Mouse (Mus musculus) heart, embryonic 14.5 days (tissue): ENCODE results near the gene 4930407I10Rik. TPM values are rescaled to one million over a fixed set of nuclear protein-coding genes. Genes with fewer than 3 reads are reported as not detected.

Experiments
- ATAC-seq: fragments of 200-750 bp; cut with Nextera tagmentation; 2 replicates; pipeline ENCODE4 v1.8.0; 2017; ENCODE audit warnings: low read depth, moderate TSS enrichment; ENCODE audit not compliant: insufficient number of reproducible peaks, insufficient read depth, low FRiP score
- H3K27ac ChIP-seq, 2 experiments: fragments of 200-500 bp in 1 of 2; fragments of 300-500 bp in 1 of 2; sonication (generic) in 1 of 2; replicated peaks in 1 of 2; 2 replicates each; pipeline ENCODE4 v1.5.1; 2012 to 2014; ENCODE audit warnings: low read depth in 2 of 2, low read length in 2 of 2, control low read depth in 1 of 2, mild to moderate bottlenecking in 1 of 2, mixed read lengths in 1 of 2; ENCODE audit not compliant: control insufficient read depth in 1 of 2, insufficient read depth in 1 of 2
- H3K27me3 ChIP-seq: fragments of 300-500 bp; sonication (generic); 2 replicates; pipeline ENCODE4 v1.6.1; 2014; ENCODE audit warnings: mild to moderate bottlenecking, low read length, control low read depth; ENCODE audit not compliant: control insufficient read depth, insufficient read depth
- H3K36me3 ChIP-seq: fragments of 300-500 bp; sonication (generic); 2 replicates; pipeline ENCODE4 v1.6.1; 2014; ENCODE audit warnings: mild to moderate bottlenecking, control low read depth, low read length, mixed read lengths; ENCODE audit not compliant: control insufficient read depth, insufficient read depth
- H3K4me1 ChIP-seq, 2 experiments: fragments of 200-500 bp in 1 of 2; fragments of 300-500 bp in 1 of 2; sonication (generic) in 1 of 2; 2 replicates each; pipeline ENCODE4 v1.6.1; 2012 to 2014; ENCODE audit warnings: low read length in 2 of 2, control low read depth in 1 of 2, mixed read lengths in 1 of 2; ENCODE audit not compliant: control insufficient read depth in 2 of 2, insufficient read depth in 2 of 2
- H3K4me2 ChIP-seq: fragments of 300-500 bp; sonication (generic); 2 replicates; pipeline ENCODE4 v1.6.1; 2014; ENCODE audit warnings: mild to moderate bottlenecking, low read length
- H3K4me3 ChIP-seq, 2 experiments: fragments of 200-500 bp in 1 of 2; fragments of 300-500 bp in 1 of 2; sonication (generic) in 1 of 2; 2 replicates each; pipeline ENCODE4 v1.5.1; 2012 to 2014; ENCODE audit warnings: low read length in 2 of 2, mild to moderate bottlenecking in 2 of 2, control low read depth in 1 of 2, low read depth in 1 of 2, moderate library complexity in 1 of 2; ENCODE audit not compliant: control insufficient read depth in 1 of 2, insufficient read depth in 1 of 2
- H3K9ac ChIP-seq: fragments of 300-500 bp; sonication (generic); 2 replicates; pipeline ENCODE4 v1.6.1; 2014; ENCODE audit warnings: mild to moderate bottlenecking, low read length
- H3K9me3 ChIP-seq: fragments of 300-500 bp; sonication (generic); 2 replicates; pipeline ENCODE4 v1.6.1; 2016; ENCODE audit warnings: low read length, control low read depth; ENCODE audit not compliant: control insufficient read depth
- WGBS: fragments of 180-500 bp; shearing (Covaris S2); extraction: QIAGEN DNeasy Blood & Tissue Kit; methylation state at CpG from one replicate; pipeline ENCODE4 v1.1.7; 2014; 5-methylcytosine and 5-hydroxymethylcytosine counted together
- polyA plus RNA-seq: library from polyadenylated mRNA; unstranded; fragments of >200 nt; fragmentation: Nextera tagmentation; extraction: Ambion mirVana; gene quantifications from 2 replicates; pipeline ENCODE4 v1.2.1, GENCODE M21; 2014

4930407I10Rik gene
- polyA plus RNA-seq, 1 experiment from 2014 or later = not detected

DNA sequence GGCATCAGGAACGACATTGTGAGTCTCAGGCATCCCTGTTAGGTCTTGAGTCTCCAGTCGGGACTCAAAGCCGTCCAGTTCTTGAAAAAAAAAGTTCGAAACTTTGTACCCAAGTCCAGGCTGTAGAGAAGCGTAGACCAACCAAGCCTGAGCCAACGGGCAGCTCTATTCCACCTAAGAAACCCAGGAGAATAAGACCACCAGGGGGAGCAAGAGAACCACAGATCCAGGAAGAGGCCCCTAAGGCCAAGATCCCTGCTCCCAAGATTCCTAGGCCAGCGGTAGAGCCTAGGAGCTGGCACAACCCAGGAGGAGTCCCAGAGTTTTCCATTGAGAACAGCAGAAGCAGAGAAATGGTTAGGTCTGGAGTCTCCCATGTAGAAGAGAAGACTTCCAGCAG lies 6.6 kb downstream of the 4930407I10Rik start:
- ATAC-seq = no peak
- no peak overlapping the region for H3K9ac ChIP-seq
- H3K9me3 ChIP-seq = peaks cover 7% of the 10 kb centered on the region; the same call in 1 of the 2 replicates
- WGBS = 10% methylated on average over 7 of the region's 7 CpGs
- no peak overlapping the region for H3K27ac ChIP-seq
- H3K4me2 ChIP-seq = no peak overlapping the region
- H3K4me1 ChIP-seq = no peaks in the 10 kb centered on the region
- no peaks in the 10 kb centered on the region for H3K36me3 ChIP-seq
- H3K27me3 ChIP-seq = peaks cover 57% of the 10 kb centered on the region
- no peak overlapping the region for H3K4me3 ChIP-seq

DNA sequence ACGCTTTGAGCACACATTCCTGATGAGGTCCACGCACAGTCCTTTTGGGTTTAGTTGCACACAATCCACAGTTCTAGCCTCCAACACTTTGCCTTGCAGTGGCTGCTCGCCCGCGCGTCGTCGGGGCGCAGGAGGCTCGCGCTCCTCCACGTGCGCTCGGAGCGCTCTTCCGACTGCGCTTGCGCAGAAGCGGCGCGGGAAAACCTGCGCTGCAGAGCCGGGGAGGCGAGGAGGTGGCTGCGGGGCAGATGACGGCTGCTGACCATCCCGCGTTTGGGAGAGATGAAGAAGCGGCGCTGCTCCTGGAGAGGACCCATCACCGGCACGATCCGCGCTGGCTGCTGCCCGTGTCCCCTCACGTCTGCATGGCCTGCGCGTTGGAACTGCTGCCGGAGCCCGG lies 10.9 kb downstream of the 4930407I10Rik start, which contains the start of gene Mei1:
Mei1 (plus strand) TSS at position 99 of the 400 bp plus-strand sequence.
- ATAC-seq = no peak
- Histone ChIP-seq H3K27ac (no peak within 1 kb of the TSS), H3K27me3 (peaks cover 58% of the 10 kb centered on the region), H3K9ac (no peak within 1 kb of the TSS), H3K9me3 (peaks cover 9% of the 10 kb centered on the region; the same call in 1 of the 2 replicates), H3K4me1 (no peaks in the 10 kb centered on the region), H3K36me3 (no peaks in the 10 kb centered on the region), H3K4me2 (peak within 1 kb of the TSS; percentile 42), H3K4me3 (no peak within 1 kb of the TSS)
- WGBS = 19% methylated on average over 40 of the region's 40 CpGs

DNA sequence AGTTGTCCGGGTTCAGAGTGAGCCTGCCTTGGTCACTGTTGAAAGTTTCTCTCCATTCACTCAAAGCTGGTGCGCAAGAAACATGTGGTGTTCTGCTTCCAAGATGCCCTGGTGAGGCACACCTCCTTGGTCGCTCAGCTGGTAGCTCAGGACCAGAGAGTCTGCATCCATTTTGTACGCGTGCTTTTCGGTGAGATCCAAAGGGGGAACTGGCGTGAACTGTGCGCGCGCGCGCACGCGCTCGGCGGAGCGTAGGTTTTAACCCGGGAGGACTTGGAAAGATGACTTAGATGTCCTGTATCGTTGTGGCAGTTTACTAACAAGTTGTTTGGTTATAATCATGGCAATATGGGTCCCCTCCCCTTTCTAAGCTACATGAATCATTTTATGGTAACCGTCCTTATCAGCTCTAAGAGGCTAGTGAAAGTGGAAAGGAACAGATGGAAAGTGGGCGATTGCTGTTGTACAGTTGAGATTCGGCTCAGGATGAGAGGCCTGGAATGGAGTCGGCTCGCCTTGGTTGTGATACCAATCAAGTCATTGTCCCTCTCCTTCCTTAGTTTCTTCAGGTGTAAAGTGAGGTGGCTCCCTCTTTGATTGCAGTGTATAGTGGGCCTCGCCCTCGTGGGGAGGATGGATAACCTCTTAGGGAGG lies 13.0 kb downstream of the 4930407I10Rik start:
- Histone ChIP-seq H3K9me3 (peaks cover 9% of the 10 kb centered on the region; the same call in 1 of the 2 replicates), H3K27ac (no peak overlapping the region), H3K36me3 (no peaks in the 10 kb centered on the region), H3K4me2 (no peak overlapping the region), H3K4me3 (no peak overlapping the region), H3K27me3 (peaks cover 56% of the 10 kb centered on the region), H3K9ac (no peak overlapping the region), H3K4me1 (no peaks in the 10 kb centered on the region)
- 82% methylated on average over 26 of the region's 26 CpGs for WGBS
- ATAC-seq = no peak

DNA sequence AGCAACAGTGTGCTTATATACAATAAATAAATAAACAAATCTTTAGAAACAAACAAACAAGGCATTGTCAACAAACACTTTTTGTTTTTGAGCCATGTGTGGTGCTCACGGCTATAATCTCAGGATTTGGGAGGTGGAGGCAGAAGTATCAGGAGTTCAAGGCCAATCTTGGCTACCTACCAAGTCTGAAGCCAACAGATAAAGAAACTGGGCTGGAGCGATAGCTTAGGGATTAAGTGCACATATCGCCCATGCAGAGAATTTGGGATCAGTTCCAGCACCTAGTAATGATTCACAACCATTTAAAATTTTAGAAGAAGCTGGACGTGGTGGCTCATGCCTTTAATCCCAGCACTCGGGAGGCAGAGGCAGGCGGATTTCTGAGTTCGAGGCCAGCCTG lies 14.5 kb downstream of the 4930407I10Rik start:
- no peak overlapping the region for H3K4me3 ChIP-seq
- peaks cover 9% of the 10 kb centered on the region; the same call in 1 of the 2 replicates for H3K9me3 ChIP-seq
- H3K9ac ChIP-seq = no peak overlapping the region
- H3K36me3 ChIP-seq = no peaks in the 10 kb centered on the region
- no peaks in the 10 kb centered on the region for H3K4me1 ChIP-seq
- no peak overlapping the region for H3K27ac ChIP-seq
- no peak overlapping the region for H3K4me2 ChIP-seq
- H3K27me3 ChIP-seq = peaks cover 46% of the 10 kb centered on the region
- no peak for ATAC-seq
- WGBS = 72% methylated on average over 7 of the region's 7 CpGs

DNA sequence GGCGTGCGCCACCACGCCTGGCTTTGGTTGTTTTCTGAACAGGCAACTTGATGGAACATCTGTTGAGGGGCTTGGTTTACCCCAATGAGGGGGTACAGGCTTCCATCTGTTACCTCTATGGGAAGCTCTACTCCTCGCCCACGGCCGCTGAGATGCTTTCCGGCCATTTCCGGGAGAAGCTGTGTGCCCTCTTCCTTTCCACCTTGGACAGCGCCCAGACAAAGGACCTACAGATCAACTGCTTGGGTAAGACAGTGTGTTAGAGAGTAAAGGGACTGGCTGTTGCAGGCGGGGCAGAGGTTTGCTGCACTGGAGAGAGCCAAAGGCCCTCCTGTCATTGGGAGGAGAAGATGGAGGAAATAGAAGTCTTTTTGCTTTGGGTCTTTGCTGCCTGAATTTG lies 20.9 kb downstream of the 4930407I10Rik start:
- no peaks in the 10 kb centered on the region for H3K36me3 ChIP-seq
- no peak for ATAC-seq
- WGBS = 44% methylated on average over 10 of the region's 10 CpGs

DNA sequence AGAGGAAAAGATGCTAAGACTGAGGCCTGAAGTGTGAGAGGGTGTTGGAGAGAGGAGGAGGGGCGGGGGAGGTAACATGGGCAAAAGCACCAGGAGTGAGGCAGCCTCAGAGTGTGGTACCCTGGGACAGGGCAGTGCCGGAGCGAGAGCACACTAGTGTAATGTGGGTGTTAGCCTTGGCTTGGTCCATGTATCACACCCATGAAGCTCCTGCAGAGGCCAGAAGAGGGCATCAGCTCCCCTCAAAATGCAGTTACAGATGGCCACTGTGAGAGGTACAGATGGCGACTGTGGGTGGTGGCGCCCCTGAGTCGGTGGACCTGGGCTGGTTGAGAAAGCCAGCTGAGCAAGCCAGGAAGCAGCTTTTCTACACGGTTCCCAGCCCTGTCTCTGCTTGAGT lies 22.2 kb downstream of the 4930407I10Rik start:
- no peak overlapping the region for H3K4me3 ChIP-seq
- WGBS = 31% methylated on average over 7 of the region's 7 CpGs
- H3K4me1 ChIP-seq = no peaks in the 10 kb centered on the region
- H3K9me3 ChIP-seq = no peaks in the 10 kb centered on the region
- H3K27ac ChIP-seq = no peak overlapping the region
- H3K4me2 ChIP-seq = no peak overlapping the region
- H3K9ac ChIP-seq = no peak overlapping the region
- H3K36me3 ChIP-seq = no peaks in the 10 kb centered on the region
- no peaks in the 10 kb centered on the region for H3K27me3 ChIP-seq
- ATAC-seq = no peak

More for the DNA sequence above, 20.9 kb downstream of the 4930407I10Rik start:
- no peak overlapping the region for H3K4me2 ChIP-seq
- no peak overlapping the region for H3K27ac ChIP-seq
- no peak overlapping the region for H3K9ac ChIP-seq
- H3K4me3 ChIP-seq = no peak overlapping the region
- H3K9me3 ChIP-seq = no peaks in the 10 kb centered on the region
- H3K27me3 ChIP-seq = peaks cover 2% of the 10 kb centered on the region; the same call in 1 of the 2 replicates
- no peaks in the 10 kb centered on the region for H3K4me1 ChIP-seq

DNA sequence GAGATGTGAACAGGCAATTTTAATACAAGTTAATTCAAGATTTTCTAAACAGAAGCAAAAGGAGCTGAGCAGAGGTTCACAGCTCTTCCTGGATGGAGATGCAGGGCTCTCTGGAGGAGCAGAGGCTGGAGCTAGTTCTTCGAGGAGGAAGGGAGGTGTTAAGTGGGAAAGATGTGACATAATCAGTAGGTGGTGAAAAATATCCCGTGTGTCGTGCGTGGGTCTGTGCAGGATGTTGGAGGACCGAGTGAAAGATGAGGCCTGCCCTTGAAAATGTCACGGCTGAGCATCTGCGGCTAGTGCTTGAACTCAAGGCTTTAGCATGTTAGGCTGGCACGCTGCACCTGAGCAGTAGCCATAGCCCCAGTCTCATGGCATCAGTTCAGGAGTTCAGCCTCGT lies 26.7 kb downstream of the 4930407I10Rik start:
- Histone ChIP-seq H3K4me3 (no peak overlapping the region), H3K4me2 (no peak overlapping the region), H3K36me3 (no peaks in the 10 kb centered on the region), H3K27me3 (peaks cover 9% of the 10 kb centered on the region; the same call in 1 of the 2 replicates), H3K9ac (no peak overlapping the region), H3K4me1 (no peaks in the 10 kb centered on the region), H3K9me3 (no peaks in the 10 kb centered on the region), H3K27ac (no peak overlapping the region)
- ATAC-seq = no peak
- WGBS = 62% methylated on average over 9 of the region's 9 CpGs

DNA sequence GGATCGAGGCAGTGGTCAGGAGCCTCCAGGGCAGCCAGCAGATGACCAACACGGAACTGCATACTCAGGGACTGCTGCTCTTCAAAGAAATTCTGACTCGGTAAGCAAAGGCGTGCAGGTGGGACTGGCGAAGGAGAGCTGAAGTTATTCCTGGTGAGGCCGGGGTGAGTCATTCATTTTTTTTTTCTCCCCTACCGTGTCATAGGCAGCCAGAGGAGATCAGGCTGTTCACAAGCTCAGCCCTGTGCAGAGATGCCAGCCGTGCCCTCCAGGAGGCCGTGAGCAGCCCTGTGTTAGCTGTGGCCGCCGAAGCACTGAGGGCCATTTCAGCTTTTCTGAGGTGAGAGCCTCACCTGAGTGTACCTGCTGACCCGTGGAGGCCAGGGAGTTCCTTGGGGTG lies 27.2 kb downstream of the 4930407I10Rik start:
- H3K36me3 ChIP-seq = no peaks in the 10 kb centered on the region
- no peak overlapping the region for H3K9ac ChIP-seq
- no peak overlapping the region for H3K4me2 ChIP-seq
- ATAC-seq = no peak
- WGBS = 69% methylated on average over 12 of the region's 12 CpGs
- H3K4me1 ChIP-seq = no peaks in the 10 kb centered on the region
- H3K4me3 ChIP-seq = no peak overlapping the region
- H3K27ac ChIP-seq = no peak overlapping the region
- H3K27me3 ChIP-seq = peaks cover 9% of the 10 kb centered on the region; the same call in 1 of the 2 replicates
- H3K9me3 ChIP-seq = no peaks in the 10 kb centered on the region
